ENCODE assay signal across 16 mouse cellular contexts in genomic region chr16:88048121-88048520, GRCm38 (mm10).
"Had no signal": no experiment of that assay in that cellular context is flagged by ENCODE, and none has a peak within 500 bp of the region (broad histone marks: within the 10 kb centered on the region; RNA-seq: fewer than 3 reads in every experiment).

No protein-coding gene starts in this region.

- H3K9ac ChIP-seq: neural tube, embryonic 12.5 days; neural tube, embryonic 13.5 days; stomach, embryonic 15.5 days had no signal

- DNase-seq: retina, postnatal 1 day; right cerebral cortex, adult 18-20 months; right cerebral cortex, postnatal 14 days; right cerebral cortex, postnatal 25 days; right cerebral cortex, postnatal 4 days; spleen, adult 18-20 months; thymus, adult 18-20 months; thymus, adult 2 months; thymus, postnatal 14 days; thymus, postnatal 25 days; thymus, postnatal 36 days; thymus, postnatal 4 days had no signal

- H3K4me2 ChIP-seq: neural tube, embryonic 12.5 days; neural tube, embryonic 13.5 days; stomach, embryonic 15.5 days had no signal

- H3K27me3 ChIP-seq: neural tube, embryonic 12.5 days; neural tube, embryonic 13.5 days; stomach, embryonic 15.5 days had no signal

- H3K4me3 ChIP-seq: neural tube, embryonic 12.5 days; neural tube, embryonic 13.5 days; stomach, embryonic 15.5 days had no signal

- H3K9me3 ChIP-seq: neural tube, embryonic 12.5 days; neural tube, embryonic 13.5 days; stomach, embryonic 15.5 days had no signal

- H3K4me1 ChIP-seq: neural tube, embryonic 12.5 days; neural tube, embryonic 13.5 days; stomach, embryonic 15.5 days had no signal

- H3K36me3 ChIP-seq: neural tube, embryonic 12.5 days; neural tube, embryonic 13.5 days; stomach, embryonic 15.5 days had no signal

- H3K27ac ChIP-seq: neural tube, embryonic 12.5 days; neural tube, embryonic 13.5 days; stomach, embryonic 15.5 days; stomach, postnatal 0 days had no signal
